Mouse (Mus musculus) liver, postnatal 0 days (tissue): ENCODE measurements around the gene Slc16a11. TPM values are rescaled to one million over a fixed set of nuclear protein-coding genes. Genes with fewer than 3 reads are reported as not detected.
A peak's percentile ranks its signal among the peaks of the same experiment; 100 is the strongest.

Source experiments
- ATAC-seq: fragments of 200-750 bp; cut with Nextera tagmentation; 2 replicates; pipeline ENCODE4 v1.8.0; 2017; ENCODE audit warnings: mild to moderate bottlenecking, moderate library complexity
- DNase-seq: peaks from one replicate; pipeline ENCODE4 v3.0.0-alpha.2; 2016
- H3K27ac ChIP-seq: fragments of 300-500 bp; sonication (generic); 2 replicates; pipeline ENCODE4 v1.5.1; 2014; ENCODE audit warnings: antibody characterized with exemption, moderate library complexity, mild to moderate bottlenecking, low read depth
- H3K27me3 ChIP-seq: fragments of 300-500 bp; sonication (generic); 2 replicates; pipeline ENCODE4 v1.6.1; 2014; ENCODE audit warnings: low read length, control low read depth, mixed read lengths; ENCODE audit not compliant: insufficient read depth
- H3K36me3 ChIP-seq: fragments of 300-500 bp; sonication (generic); replicated peaks from 2 replicates; pipeline ENCODE4 v1.6.1; 2014; ENCODE audit warnings: mild to moderate bottlenecking, control low read depth, low read length, moderate library complexity, mixed read lengths; ENCODE audit not compliant: insufficient read depth
- H3K4me1 ChIP-seq: fragments of 300-500 bp; sonication (generic); 2 replicates; pipeline ENCODE4 v1.6.1; 2014; ENCODE audit warnings: antibody characterized with exemption, mild to moderate bottlenecking, control low read depth; ENCODE audit not compliant: insufficient read depth
- H3K4me2 ChIP-seq: fragments of 300-500 bp; sonication (generic); 2 replicates; pipeline ENCODE4 v1.6.1; 2014; ENCODE audit warnings: low read depth, mild to moderate bottlenecking, low read length, moderate library complexity, mixed read lengths
- H3K4me3 ChIP-seq: fragments of 300-500 bp; sonication (generic); 2 replicates; pipeline ENCODE4 v1.5.1; 2014; ENCODE audit warnings: low read depth, low read length
- H3K9ac ChIP-seq: fragments of 300-500 bp; sonication (generic); replicated peaks from 2 replicates; pipeline ENCODE4 v1.6.1; 2014; ENCODE audit warnings: mild to moderate bottlenecking, moderate library complexity
- H3K9me3 ChIP-seq: fragments of 300-500 bp; sonication (generic); 2 replicates; pipeline ENCODE4 v1.6.1; 2016; ENCODE audit warnings: mild to moderate bottlenecking, control low read depth, low read length, mixed read lengths
- CTCF ChIP-seq: sonication (generic); IDR thresholded peaks from 2 replicates; pipeline ENCODE4 v1.5.1; 2016; ENCODE audit warnings: antibody characterized with exemption, low read depth
- EP300 ChIP-seq: IDR thresholded peaks from 2 replicates; pipeline ENCODE4 v1.6.1; 2016; ENCODE audit warnings: antibody characterized with exemption, low read depth, mild to moderate bottlenecking
- WGBS: fragments of 180-500 bp; shearing (Covaris S2); extraction: QIAGEN DNeasy Blood & Tissue Kit; methylation state at CpG from one replicate; pipeline ENCODE4 v1.1.7; 2014; ENCODE audit not compliant: insufficient replicate concordance; 5-methylcytosine and 5-hydroxymethylcytosine counted together
- polyA plus RNA-seq: library from polyadenylated mRNA; unstranded; fragments of >200 nt; fragmentation: Nextera tagmentation; extraction: Ambion mirVana; gene quantifications from 2 replicates; pipeline ENCODE4 v1.2.1, GENCODE M21; 2015

Gene Slc16a11
- polyA plus RNA-seq, 1 experiment from 2014 or later, result 1.8 TPM

DNA sequence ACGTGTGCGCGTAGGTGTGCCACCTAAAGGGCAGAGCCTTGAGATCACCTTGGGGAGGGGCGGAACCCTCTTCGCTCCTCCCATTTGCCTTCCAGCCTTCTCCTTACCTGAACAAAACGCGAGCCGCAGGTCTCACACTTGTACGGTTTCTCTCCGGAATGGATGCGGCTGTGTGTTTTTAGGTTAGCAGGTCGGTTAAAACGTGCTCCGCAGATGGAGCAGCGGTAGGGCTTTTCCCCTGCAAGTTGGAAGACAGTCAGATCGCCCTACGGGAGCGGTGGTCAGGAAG lies 14.0 kb downstream of the Slc16a11 start:
- no peak for TF ChIP-seq CTCF
- no peak for TF ChIP-seq EP300
- DNase-seq, result no peak
- WGBS, result 23% methylated on average over 18 of the region's 18 CpGs
- H3K4me3 ChIP-seq, result no peak overlapping the region; the same call in 1 of the 2 replicates
- ATAC-seq, result no peak
- H3K4me1 ChIP-seq, result peaks cover 38% of the 10 kb centered on the region
- H3K36me3 ChIP-seq, result no peaks in the 10 kb centered on the region
- peaks cover 46% of the 10 kb centered on the region for H3K27me3 ChIP-seq
- no peak overlapping the region for H3K27ac ChIP-seq
- no peak overlapping the region for H3K9ac ChIP-seq
- H3K9me3 ChIP-seq, result no peaks in the 10 kb centered on the region
- H3K4me2 ChIP-seq, result peak overlapping the region; percentile 45

DNA sequence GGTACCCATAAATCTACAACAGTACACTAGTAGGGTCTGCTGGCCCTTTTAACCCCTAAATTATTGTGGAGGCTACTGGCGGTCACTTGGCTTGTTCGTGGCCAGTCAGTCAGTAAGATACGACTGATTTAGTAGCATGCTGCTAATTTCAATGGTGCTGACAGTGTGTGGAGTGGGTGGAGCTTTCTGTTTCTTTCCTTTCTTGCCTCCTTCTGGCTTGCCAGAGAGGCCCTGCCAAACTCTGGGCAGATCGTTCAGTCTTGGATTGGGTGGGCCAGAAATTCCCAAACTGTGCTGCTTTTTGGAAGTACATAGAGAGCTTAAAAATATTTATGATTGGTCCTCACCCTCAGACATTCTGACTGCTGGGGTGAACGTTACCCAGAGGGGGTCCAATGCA lies 14.6 kb downstream of the Slc16a11 start:
- Histone ChIP-seq H3K4me3 (no peak overlapping the region), H3K9ac (no peak overlapping the region), H3K9me3 (no peaks in the 10 kb centered on the region), H3K4me1 (peaks cover 32% of the 10 kb centered on the region), H3K27me3 (peaks cover 46% of the 10 kb centered on the region), H3K36me3 (no peaks in the 10 kb centered on the region), H3K27ac (no peak overlapping the region), H3K4me2 (peak overlapping the region; percentile 45)
- no peak for DNase-seq
- WGBS, result 44% methylated on average over 5 of the region's 5 CpGs
- ATAC-seq, result no peak
- TF ChIP-seq CTCF (no peak), EP300 (no peak)

DNA sequence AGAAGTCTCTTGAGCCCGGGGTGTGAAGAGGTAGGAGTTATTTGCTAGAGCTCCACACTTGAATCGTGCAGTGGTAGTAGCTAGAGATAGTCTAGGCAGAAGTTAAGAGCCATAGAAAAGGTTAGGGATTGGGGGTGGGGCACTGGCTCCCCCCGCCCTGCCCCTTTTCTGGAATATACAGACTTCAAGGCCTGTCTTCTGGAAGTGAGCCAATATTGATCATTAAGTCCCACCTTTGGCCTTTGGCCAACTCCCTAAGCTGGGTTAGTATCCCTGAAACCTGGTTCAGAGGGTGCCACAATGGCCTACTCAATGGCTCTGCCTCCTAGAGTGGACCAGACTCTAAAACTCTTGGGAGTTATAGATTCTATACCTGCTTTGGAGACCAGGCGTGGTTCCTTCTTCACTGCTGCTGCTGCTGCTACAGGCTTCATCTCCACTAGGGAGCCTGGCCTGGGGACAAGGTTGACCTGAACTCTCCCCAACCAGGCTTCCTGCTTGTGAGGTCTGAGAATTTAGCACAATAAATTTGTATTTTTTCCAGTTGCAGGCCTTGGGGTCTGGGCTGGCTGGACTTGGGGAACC lies 15.2 kb downstream of the Slc16a11 start:
- H3K9me3 ChIP-seq, result no peaks in the 10 kb centered on the region
- H3K27ac ChIP-seq, result no peak overlapping the region
- 76% methylated on average over 4 of the region's 4 CpGs for WGBS
- no peak for DNase-seq
- H3K27me3 ChIP-seq, result peaks cover 46% of the 10 kb centered on the region
- no peaks in the 10 kb centered on the region for H3K36me3 ChIP-seq
- H3K4me3 ChIP-seq, result no peak overlapping the region
- peak overlapping the region; percentile 77 for H3K4me2 ChIP-seq
- ATAC-seq, result no peak
- H3K9ac ChIP-seq, result no peak overlapping the region
- TF ChIP-seq CTCF (no peak), EP300 (no peak)
- peaks cover 32% of the 10 kb centered on the region for H3K4me1 ChIP-seq

DNA sequence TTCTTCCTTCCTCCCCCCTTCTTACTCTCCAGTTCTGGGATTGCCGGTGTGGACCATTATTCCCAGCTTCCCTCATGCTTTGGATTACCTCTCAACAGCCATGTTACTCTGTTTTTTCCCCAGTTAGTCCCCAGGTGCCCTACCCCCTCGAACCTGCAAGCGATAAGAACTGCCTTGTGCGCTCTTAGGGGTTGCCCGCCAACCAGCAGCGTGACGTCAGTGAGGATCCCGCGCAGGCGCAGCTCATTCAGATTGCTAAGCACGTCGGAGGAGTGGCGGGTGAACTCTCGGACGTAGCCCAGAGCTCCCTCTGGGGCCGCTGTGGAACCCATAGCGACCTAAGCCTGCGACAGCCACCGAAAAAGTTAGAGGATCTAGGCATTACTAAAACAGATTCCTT lies 16.3 kb downstream of the Slc16a11 start:
- peaks cover 28% of the 10 kb centered on the region for H3K4me1 ChIP-seq
- TF ChIP-seq EP300, result no peak
- TF ChIP-seq CTCF, result no peak; the same call in 1 of the 2 replicates
- peaks cover 46% of the 10 kb centered on the region for H3K27me3 ChIP-seq
- ATAC-seq, result peak; percentile 65
- H3K4me2 ChIP-seq, result peak overlapping the region; percentile 77
- peak; percentile 87 for DNase-seq
- H3K36me3 ChIP-seq, result no peaks in the 10 kb centered on the region
- H3K9me3 ChIP-seq, result no peaks in the 10 kb centered on the region
- peak overlapping the region; percentile 50 for H3K4me3 ChIP-seq
- 2% methylated on average over 19 of the region's 19 CpGs for WGBS
- H3K27ac ChIP-seq, result peak overlapping the region; percentile 70
- H3K9ac ChIP-seq, result peak overlapping the region; percentile 54; the same call in 1 of the 2 replicates

DNA sequence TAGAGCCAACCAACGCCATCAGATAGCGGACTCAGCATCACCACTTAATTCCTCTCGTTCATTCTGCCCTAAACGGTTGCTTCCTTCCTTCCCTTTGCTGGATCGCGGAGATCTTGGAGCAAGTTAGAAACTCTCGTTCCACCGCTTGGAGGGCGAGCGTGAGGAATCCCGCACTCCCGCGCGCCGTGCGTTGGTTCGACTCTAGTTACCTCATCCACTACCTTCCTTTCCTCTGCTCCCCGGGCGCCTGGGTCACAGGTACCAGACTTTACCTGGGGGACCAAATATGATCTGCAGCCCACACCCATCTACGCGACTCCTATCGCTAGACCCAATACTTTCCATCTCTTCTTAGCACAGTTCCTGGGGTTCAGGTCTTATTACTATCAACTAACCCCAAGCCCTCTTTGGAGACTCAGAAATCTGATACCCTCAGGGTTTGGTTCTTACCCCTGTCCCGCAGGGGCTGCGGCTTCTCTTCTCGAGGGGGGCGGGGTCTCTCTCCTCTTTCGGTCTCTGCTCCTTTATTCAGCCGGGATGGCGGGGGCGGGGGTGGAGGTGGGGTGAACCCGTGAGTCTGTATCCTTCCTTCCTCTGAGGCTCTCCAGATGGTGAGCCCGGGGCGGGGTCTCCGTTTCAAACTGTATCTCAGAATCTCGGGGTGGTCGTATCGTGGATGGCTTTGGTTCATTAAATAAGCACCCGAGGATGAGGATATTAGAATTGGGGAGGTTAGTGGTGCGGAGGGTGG lies 16.9 kb downstream of the Slc16a11 start, which contains the start of gene Bcl6b:
Gene Bcl6b (minus strand): TSS at position 539 of the 751 bp plus-strand sequence.
- WGBS, result 3% methylated on average over 39 of the region's 39 CpGs

DNA sequence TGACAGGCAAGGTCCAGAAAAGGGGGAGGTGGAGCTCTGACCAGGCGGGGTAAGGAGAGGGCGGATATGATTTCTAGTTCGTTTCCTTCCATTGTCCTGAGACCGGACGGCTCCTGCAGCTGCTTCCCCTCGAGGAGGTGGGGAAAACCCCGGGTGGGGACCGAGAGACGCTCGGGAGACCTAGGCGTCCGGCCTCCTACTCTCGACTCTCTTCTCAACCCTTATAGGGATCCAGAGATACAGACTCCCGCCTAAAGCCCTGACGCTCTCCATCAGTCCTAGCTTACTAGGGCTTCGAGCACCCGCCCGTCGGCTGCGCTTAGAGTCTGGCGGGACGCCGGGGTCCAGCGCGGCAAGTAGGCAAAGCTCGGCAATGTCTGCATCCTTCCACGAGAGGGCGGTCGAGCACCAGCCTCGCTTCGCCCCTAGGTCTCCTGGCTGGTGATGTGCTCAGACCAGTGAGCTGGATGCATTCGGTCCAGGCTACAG lies 17.7 kb downstream of the Slc16a11 start:
- H3K4me1 ChIP-seq, result peaks cover 28% of the 10 kb centered on the region
- H3K36me3 ChIP-seq, result peaks cover 5% of the 10 kb centered on the region; the same call in 1 of the 2 replicates
- H3K9me3 ChIP-seq, result no peaks in the 10 kb centered on the region
- H3K4me2 ChIP-seq, result peak overlapping the region; percentile 77
- peak; percentile 71 for ATAC-seq
- H3K4me3 ChIP-seq, result peak overlapping the region; percentile 50
- peak overlapping the region; percentile 70; the same call in 1 of the 2 replicates for H3K27ac ChIP-seq
- under 1% methylated on average over 32 of the region's 32 CpGs for WGBS
- peaks cover 41% of the 10 kb centered on the region for H3K27me3 ChIP-seq
- peak overlapping the region; percentile 17; the same call in 1 of the 2 replicates for H3K9ac ChIP-seq
- peak; percentile 91 for DNase-seq
- TF ChIP-seq EP300 (no peak), CTCF (peak; percentile 99)

More for the DNA sequence above, 16.9 kb downstream of the Slc16a11 start, which contains the start of gene Bcl6b:
- Histone ChIP-seq H3K36me3 (no peaks in the 10 kb centered on the region), H3K9ac (peak within 1 kb of the TSS; percentile 54), H3K27ac (peak within 1 kb of the TSS; percentile 70), H3K4me2 (peak within 1 kb of the TSS; percentile 77), H3K4me1 (peaks cover 28% of the 10 kb centered on the region), H3K9me3 (no peaks in the 10 kb centered on the region), H3K4me3 (peak within 1 kb of the TSS; percentile 50), H3K27me3 (peaks cover 46% of the 10 kb centered on the region)
- TF ChIP-seq EP300 (no peak), CTCF (no peak)
- no peak for DNase-seq
- ATAC-seq, result peak; percentile 3; the same call in 1 of the 2 replicates
